Mouse (Mus musculus): ENCODE measurements around the gene Trim8. TPM values are rescaled to one million over a fixed set of nuclear protein-coding genes. Genes with fewer than 3 reads are reported as not detected.

Trim8 gene
- total and polyA plus RNA-seq, 2 experiments, result 7.3 to 20.0 TPM

DNA sequence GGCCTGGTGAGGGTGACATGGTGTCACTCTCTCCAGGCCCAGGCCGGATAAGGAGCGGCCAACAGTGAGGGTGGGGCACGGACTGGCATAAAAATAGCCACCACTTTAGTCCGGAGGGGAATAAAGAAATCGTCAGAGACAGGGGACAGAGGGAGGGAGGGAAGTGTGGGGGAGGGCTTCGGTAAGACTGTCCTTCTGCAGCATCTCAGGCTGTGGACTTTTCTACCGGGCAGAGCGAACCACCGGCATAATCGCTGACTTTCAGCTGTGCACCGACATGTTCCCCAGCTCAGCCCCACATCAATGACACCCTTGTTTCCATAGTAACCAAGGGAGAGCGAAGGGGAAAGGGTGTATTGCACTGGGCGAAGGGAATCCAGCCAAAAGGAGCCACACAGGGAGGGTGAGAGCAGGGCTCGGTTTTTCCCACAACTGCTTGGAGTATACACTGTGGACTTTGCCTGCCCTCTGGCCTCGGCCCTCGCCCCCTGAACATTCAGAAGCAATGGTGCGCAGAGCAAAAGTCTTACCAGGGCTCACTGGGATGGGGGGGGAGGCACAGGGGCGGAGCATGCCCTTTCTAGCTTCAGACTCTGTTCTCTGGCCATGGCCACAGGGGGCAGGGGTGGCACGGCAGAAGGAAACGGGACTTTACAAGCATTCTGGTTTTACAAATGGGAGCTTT lies 27.2 kb downstream of the Trim8 start:
- H3K36me3 ChIP-seq (ENCODE audit: control insufficient read depth, insufficient read depth, low read length), result no peaks in the 10 kb centered on the region
- no peaks in the 10 kb centered on the region for H3K79me2 ChIP-seq (ENCODE audit: control insufficient read depth, insufficient read depth, low read length)
- H3K4me1 ChIP-seq (ENCODE audit: control insufficient read depth, insufficient read depth, low read length), result peaks cover 9% of the 10 kb centered on the region
- H3K4me3 ChIP-seq (ENCODE audit: insufficient read depth, low read depth, low read length), result no peak overlapping the region
- no peak for DNase-seq (ENCODE audit: extremely low read depth, low read depth, low spot score)
- H3K27me3 ChIP-seq (ENCODE audit: control insufficient read depth, insufficient read depth, low read length), result no peaks in the 10 kb centered on the region
- H3K27ac ChIP-seq (replicated peaks; ENCODE audit: insufficient read depth, low read depth, low read length), result no peak overlapping the region
- WGBS, result 20% methylated on average over 20 of the region's 20 CpGs
- no peak overlapping the region for H3K9ac ChIP-seq (ENCODE audit: low read depth, low read length)
- no peak for TF ChIP-seq POLR2A (IDR thresholded peaks at IDR 0.05; ENCODE audit: extremely low read depth, insufficient read depth, low read length)
- TF ChIP-seq CTCF (IDR thresholded peaks at IDR 0.05; ENCODE audit: low read depth, low read length), result peak; percentile 31; the same call in 1 of the 2 replicates

DNA sequence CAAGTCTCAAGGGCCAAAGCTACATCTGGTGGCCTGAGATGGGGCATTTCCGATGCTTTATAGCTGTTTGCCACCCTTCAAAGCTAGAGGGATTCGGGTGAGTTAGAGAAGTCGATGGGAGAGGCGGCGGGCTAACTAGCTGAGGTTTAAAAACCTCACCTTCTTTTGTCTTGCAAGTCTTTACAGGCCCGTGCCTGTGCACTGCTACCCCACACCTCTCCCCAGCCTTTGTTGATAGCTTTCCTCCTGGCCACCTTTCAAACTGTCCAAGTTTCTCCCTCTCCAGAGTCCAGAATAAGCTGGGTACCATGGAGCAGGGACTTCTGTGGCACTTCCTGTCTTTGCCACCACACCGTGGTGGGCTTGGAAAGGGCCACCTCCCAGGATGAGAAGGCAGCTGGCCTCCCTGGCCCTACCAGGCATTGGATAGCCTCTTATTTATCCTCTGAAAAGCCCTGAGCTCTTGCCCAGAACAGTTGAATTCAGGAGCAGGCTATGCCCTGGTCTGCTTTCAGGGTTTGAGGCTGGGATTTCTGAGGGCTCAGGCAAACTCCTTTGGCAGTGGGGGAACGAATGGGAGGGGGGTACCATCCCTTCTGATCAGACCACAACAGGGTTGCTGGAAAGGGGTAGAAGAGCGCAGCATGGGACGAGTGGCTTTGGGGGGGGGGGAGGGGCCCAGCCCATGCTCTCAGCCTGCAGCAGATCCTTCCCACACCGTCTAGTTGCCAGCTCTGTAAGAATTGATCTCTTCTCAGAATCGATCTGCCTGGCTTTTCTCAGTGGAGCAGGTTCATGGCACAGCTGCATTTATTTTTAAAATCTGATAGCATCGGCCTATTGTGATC lies 28.3 kb downstream of the Trim8 start:
- DNase-seq (ENCODE audit: extremely low read depth, low read depth, low spot score), result no peak
- Histone ChIP-seq H3K9ac (ENCODE audit: low read depth, low read length) (no peak overlapping the region), H3K27me3 (ENCODE audit: control insufficient read depth, insufficient read depth, low read length) (no peaks in the 10 kb centered on the region), H3K4me3 (ENCODE audit: insufficient read depth, low read depth, low read length) (no peak overlapping the region), H3K36me3 (ENCODE audit: control insufficient read depth, insufficient read depth, low read length) (no peaks in the 10 kb centered on the region), H3K79me2 (ENCODE audit: control insufficient read depth, insufficient read depth, low read length) (no peaks in the 10 kb centered on the region), H3K27ac (replicated peaks; ENCODE audit: insufficient read depth, low read depth, low read length) (no peak overlapping the region), H3K4me1 (ENCODE audit: control insufficient read depth, insufficient read depth, low read length) (peaks cover 6% of the 10 kb centered on the region)
- TF ChIP-seq CTCF (IDR thresholded peaks at IDR 0.05; ENCODE audit: low read depth, low read length), result no peak
- TF ChIP-seq POLR2A (IDR thresholded peaks at IDR 0.05; ENCODE audit: extremely low read depth, insufficient read depth, low read length), result no peak
- WGBS, result 54% methylated on average over 13 of the region's 13 CpGs

DNA sequence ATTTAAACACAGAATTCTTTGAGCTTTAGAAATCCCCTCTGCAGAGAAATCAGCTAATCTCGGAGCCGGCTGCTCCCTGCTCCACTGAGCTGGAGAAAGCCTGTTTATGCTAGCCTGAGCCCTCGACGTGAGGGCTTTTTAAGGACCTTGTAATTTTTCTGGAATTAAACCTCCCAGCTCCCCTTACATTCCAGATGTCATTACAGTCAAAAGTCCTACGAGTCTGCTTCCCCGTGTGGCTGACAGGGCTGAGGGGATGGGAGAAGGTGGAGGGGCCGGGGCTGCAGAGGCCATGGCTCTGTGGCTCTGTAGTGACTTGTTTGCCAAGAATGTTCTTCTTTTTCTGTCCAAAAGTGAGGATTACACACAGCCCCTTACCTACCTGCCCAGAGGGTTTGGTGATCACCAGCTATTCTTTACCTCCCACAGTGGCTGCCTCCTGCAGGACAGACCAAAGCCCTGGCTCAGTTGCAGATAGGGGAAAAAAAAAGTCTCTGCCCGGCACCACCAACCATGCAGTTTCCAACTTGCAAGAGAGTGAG lies 29.0 kb downstream of the Trim8 start:
- H3K79me2 ChIP-seq (ENCODE audit: control insufficient read depth, insufficient read depth, low read length), result no peaks in the 10 kb centered on the region
- H3K27ac ChIP-seq (replicated peaks; ENCODE audit: insufficient read depth, low read depth, low read length), result no peak overlapping the region
- no peak overlapping the region for H3K9ac ChIP-seq (ENCODE audit: low read depth, low read length)
- DNase-seq (ENCODE audit: extremely low read depth, low read depth, low spot score), result no peak
- H3K4me1 ChIP-seq (ENCODE audit: control insufficient read depth, insufficient read depth, low read length), result peaks cover 6% of the 10 kb centered on the region
- H3K27me3 ChIP-seq (ENCODE audit: control insufficient read depth, insufficient read depth, low read length), result no peaks in the 10 kb centered on the region
- TF ChIP-seq POLR2A (IDR thresholded peaks at IDR 0.05; ENCODE audit: extremely low read depth, insufficient read depth, low read length) (no peak), CTCF (IDR thresholded peaks at IDR 0.05; ENCODE audit: low read depth, low read length) (no peak)
- H3K36me3 ChIP-seq (ENCODE audit: control insufficient read depth, insufficient read depth, low read length), result no peaks in the 10 kb centered on the region
- H3K4me3 ChIP-seq (ENCODE audit: insufficient read depth, low read depth, low read length), result no peak overlapping the region
- WGBS, result 67% methylated on average over 8 of the region's 8 CpGs

DNA sequence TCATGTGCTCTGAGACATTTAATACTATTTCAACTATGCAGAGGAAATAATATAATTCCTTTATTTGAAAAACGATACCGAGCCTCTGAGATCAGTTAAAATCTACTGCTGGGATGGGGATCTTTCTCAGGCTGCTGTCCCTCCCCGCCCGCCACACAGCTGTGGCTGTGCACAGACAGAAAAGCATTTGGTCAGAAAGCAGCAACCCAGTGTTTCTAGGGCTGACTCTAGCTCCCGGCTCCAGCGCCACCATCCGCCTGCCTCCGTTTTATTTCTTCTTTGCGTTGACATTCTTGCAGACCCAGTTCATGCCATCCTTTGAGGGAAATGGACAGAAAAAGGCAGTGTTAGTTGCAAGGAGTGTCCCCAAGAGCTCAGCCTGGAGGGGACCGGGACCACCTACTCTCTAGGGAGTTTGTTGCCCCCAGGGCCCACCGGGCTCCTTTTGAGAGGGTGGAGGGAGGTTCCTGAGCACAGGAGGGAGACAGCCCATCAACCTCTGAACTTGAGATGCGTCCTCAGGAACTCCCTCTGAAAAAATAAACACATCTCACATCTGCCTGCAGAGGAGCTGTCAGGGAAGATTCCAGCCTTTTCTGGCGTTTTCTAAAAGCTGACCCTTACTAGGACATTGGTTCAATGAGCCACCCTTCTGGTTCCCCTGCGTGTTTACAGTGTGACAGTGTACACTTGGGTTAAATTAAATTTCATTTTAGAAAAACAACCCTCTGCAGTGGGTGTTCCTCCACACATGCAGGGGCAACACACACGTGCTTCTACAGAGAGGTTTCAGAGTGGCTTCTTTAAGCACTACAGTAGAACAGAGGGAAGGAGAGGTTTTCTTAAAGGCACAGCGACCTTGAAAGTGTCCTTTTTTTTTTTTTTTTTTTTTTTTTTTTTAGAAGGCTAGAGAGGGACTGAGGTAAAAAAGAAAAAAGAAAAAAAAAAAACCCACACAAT lies 29.8 kb downstream of the Trim8 start:
- no peak overlapping the region for H3K4me3 ChIP-seq (ENCODE audit: insufficient read depth, low read depth, low read length)
- no peak overlapping the region for H3K27ac ChIP-seq (replicated peaks; ENCODE audit: insufficient read depth, low read depth, low read length)
- H3K79me2 ChIP-seq (ENCODE audit: control insufficient read depth, insufficient read depth, low read length), result no peaks in the 10 kb centered on the region
- H3K4me1 ChIP-seq (ENCODE audit: control insufficient read depth, insufficient read depth, low read length), result peaks cover 6% of the 10 kb centered on the region
- H3K27me3 ChIP-seq (ENCODE audit: control insufficient read depth, insufficient read depth, low read length), result no peaks in the 10 kb centered on the region
- H3K9ac ChIP-seq (ENCODE audit: low read depth, low read length), result no peak overlapping the region
- TF ChIP-seq CTCF (IDR thresholded peaks at IDR 0.05; ENCODE audit: low read depth, low read length), result no peak
- no peak for TF ChIP-seq POLR2A (IDR thresholded peaks at IDR 0.05; ENCODE audit: extremely low read depth, insufficient read depth, low read length)
- 76% methylated on average over 16 of the region's 16 CpGs for WGBS
- DNase-seq (ENCODE audit: extremely low read depth, low read depth, low spot score), result no peak
- H3K36me3 ChIP-seq (ENCODE audit: control insufficient read depth, insufficient read depth, low read length), result no peaks in the 10 kb centered on the region

DNA sequence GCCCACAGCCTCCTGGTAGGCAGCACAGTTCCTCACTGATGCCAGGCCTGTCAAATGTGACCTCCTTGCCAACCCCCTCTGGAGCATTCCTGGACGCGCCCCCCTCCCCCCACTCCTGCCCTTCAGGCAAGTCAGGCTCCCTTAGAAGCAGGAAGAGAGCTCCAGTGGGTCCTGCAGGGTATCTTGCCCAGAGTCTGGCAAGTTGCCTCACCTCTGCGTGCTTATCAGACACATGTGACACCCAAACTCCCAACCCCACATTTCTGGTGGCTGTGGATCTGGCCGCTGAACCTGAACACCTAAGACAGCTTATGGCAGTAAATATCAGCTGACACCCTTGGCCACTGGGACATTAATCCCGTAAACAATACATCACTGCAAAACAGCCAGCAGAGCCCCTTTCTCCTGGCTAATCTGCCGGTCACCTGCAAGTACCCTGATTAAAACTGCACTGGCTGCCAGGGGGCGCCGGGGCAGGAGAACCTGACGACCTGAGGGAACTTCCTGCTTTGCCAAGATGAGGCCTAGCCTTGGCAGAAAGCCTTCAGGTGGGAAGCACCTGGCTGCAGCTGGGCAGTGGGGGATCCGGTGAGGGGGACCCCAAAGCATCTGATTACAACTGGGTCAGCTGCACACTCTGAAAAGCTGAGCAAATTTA lies 30.7 kb downstream of the Trim8 start:
- H3K27me3 ChIP-seq (ENCODE audit: control insufficient read depth, insufficient read depth, low read length), result no peaks in the 10 kb centered on the region
- DNase-seq (ENCODE audit: extremely low read depth, low read depth, low spot score), result no peak
- no peaks in the 10 kb centered on the region for H3K79me2 ChIP-seq (ENCODE audit: control insufficient read depth, insufficient read depth, low read length)
- no peaks in the 10 kb centered on the region for H3K36me3 ChIP-seq (ENCODE audit: control insufficient read depth, insufficient read depth, low read length)
- no peak for TF ChIP-seq POLR2A (IDR thresholded peaks at IDR 0.05; ENCODE audit: extremely low read depth, insufficient read depth, low read length)
- TF ChIP-seq CTCF (IDR thresholded peaks at IDR 0.05; ENCODE audit: low read depth, low read length), result no peak
- no peak overlapping the region for H3K4me3 ChIP-seq (ENCODE audit: insufficient read depth, low read depth, low read length)
- WGBS, result 59% methylated on average over 10 of the region's 10 CpGs
- no peak overlapping the region for H3K27ac ChIP-seq (replicated peaks; ENCODE audit: insufficient read depth, low read depth, low read length)
- H3K4me1 ChIP-seq (ENCODE audit: control insufficient read depth, insufficient read depth, low read length), result peaks cover 6% of the 10 kb centered on the region
- H3K9ac ChIP-seq (ENCODE audit: low read depth, low read length), result no peak overlapping the region
